Mouse (Mus musculus): Measurements from ENCODE around the gene Glb1l. TPM values are rescaled to one million over a fixed set of nuclear protein-coding genes. Genes with fewer than 3 reads are reported as not detected.

Glb1l gene
- total RNA-seq, 2 experiments from 2014 or later = 2.0 to 2.5 TPM

- no peak for DNase-seq
These were observed 21.1 kb upstream of the Glb1l start, which contains the start of gene A630095N17Rik for GRCm38 (mm10) chr1:75231664-75232152. Gene A630095N17Rik, minus strand, starts transcription at chr1:75232102.

GRCm38 (mm10) chr1:75231224-75231623 is 20.6 kb upstream of the Glb1l start:
- DNase-seq = no peak

- DNase-seq = no peak
These were observed 19.9 kb upstream of the Glb1l start for GRCm38 (mm10) chr1:75230335-75230994.

GRCm38 (mm10) chr1:75229158-75229557 is 18.5 kb upstream of the Glb1l start:
- no peak for DNase-seq

- DNase-seq = no peak
These were observed 17.0 kb upstream of the Glb1l start for GRCm38 (mm10) chr1:75227653-75228052.

- no peak for DNase-seq
These were observed 15.5 kb upstream of the Glb1l start for GRCm38 (mm10) chr1:75226138-75226537.

- DNase-seq = no peak
These were observed 14.9 kb upstream of the Glb1l start for GRCm38 (mm10) chr1:75225473-75225872.

- no peak for DNase-seq
These were observed 12.9 kb upstream of the Glb1l start for GRCm38 (mm10) chr1:75223532-75223931.

- DNase-seq = no peak
These were observed 12.3 kb upstream of the Glb1l start for GRCm38 (mm10) chr1:75222926-75223325.

- DNase-seq = no peak
These were observed 10.9 kb upstream of the Glb1l start for GRCm38 (mm10) chr1:75221538-75221937.

GRCm38 (mm10) chr1:75219531-75219930 is 8.9 kb upstream of the Glb1l start, which contains the start of gene Tuba4a:
Gene Tuba4a, minus strand, starts transcription at chr1:75219865.
- DNase-seq = no peak

- peak; percentile 94 to 96 for DNase-seq
These were observed 8.5 kb upstream of the Glb1l start for GRCm38 (mm10) chr1:75219078-75219477.

GRCm38 (mm10) chr1:75218227-75219001 is 7.8 kb upstream of the Glb1l start:
- DNase-seq = peak; percentile 84 to 85

- DNase-seq = no peak
These were observed 7.2 kb upstream of the Glb1l start for GRCm38 (mm10) chr1:75217893-75218226.

- DNase-seq = peak; percentile 78 to 79
These were observed 6.4 kb upstream of the Glb1l start for GRCm38 (mm10) chr1:75216797-75217585.

- DNase-seq = peak; percentile 25 to 28
These were observed 5.2 kb upstream of the Glb1l start for GRCm38 (mm10) chr1:75215785-75216184.

- peak; percentile 84 to 85 for DNase-seq
These were observed 4.3 kb upstream of the Glb1l start for GRCm38 (mm10) chr1:75214886-75215285.

- DNase-seq = peak in 1 of 2 experiments; percentile 30
These were observed 3.8 kb upstream of the Glb1l start for GRCm38 (mm10) chr1:75214442-75214841.

- DNase-seq = no peak
These were observed 2.5 kb upstream of the Glb1l start for GRCm38 (mm10) chr1:75213096-75213495.

GRCm38 (mm10) chr1:75212542-75212941 is 1.9 kb upstream of the Glb1l start:
- DNase-seq = no peak

GRCm38 (mm10) chr1:75211141-75211708 is 612 bp upstream of the Glb1l start:
- DNase-seq = no peak

All from heart, adult 18-20 months (tissue).